26 mouse cellular contexts compared by ENCODE assay signal in the genomic region with DNA sequence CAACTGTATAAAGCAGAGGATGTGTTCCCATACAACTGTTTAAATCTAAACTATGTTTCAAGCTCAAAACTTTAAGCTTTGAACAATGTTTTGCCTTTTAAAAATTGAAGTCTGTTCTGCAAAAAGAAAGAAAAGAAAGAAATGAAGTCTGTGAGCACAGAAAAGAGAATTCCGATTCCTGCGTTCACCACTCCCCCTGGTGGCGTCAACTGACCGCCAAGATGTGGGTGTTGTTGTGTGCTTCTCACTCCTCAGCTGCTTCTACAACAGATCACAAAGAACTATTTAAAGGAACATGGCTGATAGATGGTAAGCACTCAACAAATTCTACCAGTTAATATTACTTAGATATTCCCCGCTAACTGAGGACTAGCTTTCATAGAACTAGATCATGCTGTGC. TPM values are rescaled to one million over a fixed set of nuclear protein-coding genes. Genes with fewer than 3 reads are reported as not detected.
DNase-seq lines count a peak whose midpoint lies in the region; ATAC-seq and TF ChIP-seq lines count a peak whose summit lies in the region.
"Had no signal": no experiment of that assay in that cellular context is flagged by ENCODE, and none has a peak within 500 bp of the region (broad histone marks: within the 10 kb centered on the region; RNA-seq: fewer than 3 reads in every experiment).

No protein-coding gene starts in this region.

- peak; percentile 18 for DNase-seq in CD4-positive, CD25-positive, alpha-beta regulatory T cell, adult 2 months (ENCODE audit: low read depth, low spot score)
- DNase-seq in layer of hippocampus, adult 2 months (ENCODE audit: low spot score in 2 of 2): no peak
- DNase-seq in layer of hippocampus, postnatal 36 days: no peak
- peak; percentile 56 for DNase-seq in ZHBTc4 (ENCODE audit: low read depth, low spot score)
- no peak for DNase-seq in Muller cell, postnatal 12 days (ENCODE audit: inconsistent ontology term)
- no peak for DNase-seq in thymus, postnatal 36 days
- DNase-seq: adrenal gland, adult 8-10 months; adrenal gland, postnatal 36 days; B cell, adult 2 months; cerebellum, adult 11 months; cerebellum, adult 8-10 months; cerebellum, postnatal 14 days; gastrocnemius, postnatal 10 days; heart, adult 18-20 months; heart, postnatal 14 days had no signal

- peak; percentile 57 for TF ChIP-seq CTCF in layer of hippocampus, adult 2 months (conservative IDR thresholded peaks at IDR 0.05)
- peak; percentile 56 for TF ChIP-seq CTCF in E14TG2a.4 (conservative IDR thresholded peaks at IDR 0.05; ENCODE audit: low read length)

- H3K9me3 ChIP-seq in E14TG2a.4 (ENCODE audit: low read length): peaks cover 10% of the 10 kb centered on the region

- no peaks in the 10 kb centered on the region for H3K27me3 ChIP-seq in E14TG2a.4 (ENCODE audit: insufficient read depth, low read length)
- H3K27me3 ChIP-seq: CH12.LX; embryonic facial prominence, embryonic 13.5 days; forebrain, embryonic 12.5 days; hindbrain, embryonic 15.5 days; Patski had no signal

- ATAC-seq in CD4-positive, CD25-positive, alpha-beta regulatory T cell, adult 4 months: no peak
- ATAC-seq: forebrain, embryonic 16.5 days; inflammation-experienced regulatory T-cells, adult 6 months; Patski had no signal

- no peak overlapping the region for H3K4me3 ChIP-seq in layer of hippocampus, adult 2 months
- peak overlapping the region; percentile 39; the same call in 1 of the 2 replicates for H3K4me3 ChIP-seq in E14TG2a.4 (replicated peaks; ENCODE audit: low read length)
- H3K4me3 ChIP-seq: embryonic facial prominence, embryonic 13.5 days; forebrain, embryonic 12.5 days; heart, embryonic 10.5 days; hindbrain, embryonic 15.5 days had no signal

- H3K27ac ChIP-seq in layer of hippocampus, adult 2 months: no peak overlapping the region
- H3K27ac ChIP-seq: embryonic facial prominence, embryonic 13.5 days; forebrain, embryonic 12.5 days; heart, embryonic 10.5 days; hindbrain, embryonic 10.5 days; hindbrain, embryonic 15.5 days had no signal

- H3K4me1 ChIP-seq in E14TG2a.4 (replicated peaks; ENCODE audit: low read depth, low read length): peaks cover 76% of the 10 kb centered on the region
- H3K4me1 ChIP-seq: embryonic facial prominence, embryonic 13.5 days; forebrain, embryonic 12.5 days; hindbrain, embryonic 10.5 days had no signal

- peaks cover 69% of the 10 kb centered on the region for H3K36me3 ChIP-seq in E14TG2a.4 (ENCODE audit: insufficient read depth, low read length)

RNA-seq across cellular contexts. Expression of a gene that starts 6.4 kb away (rescaled TPM):
- polyA plus RNA-seq in CD4-positive, CD25-positive, alpha-beta regulatory T cell, adult 4 months (2017; shearing (Covaris generic)): 10 to 100 TPM; 19.5 to 22.3 TPM
- 10 to 100 TPM; 48.9 to 52.0 TPM for total RNA-seq in layer of hippocampus, adult 2 months (2021)
- total RNA-seq in layer of hippocampus, postnatal 36 days (2021): 10 to 100 TPM; 53.8 to 54.8 TPM

RNA-seq across cellular contexts. Expression of a gene that starts 20.8 kb away (rescaled TPM):
- under 1 TPM in 1 of 2 experiments, not detected in 1; 0.90 TPM for polyA plus RNA-seq in CD4-positive, CD25-positive, alpha-beta regulatory T cell, adult 4 months (2017; shearing (Covaris generic))
- 1 to 10 TPM; 3.5 to 5.9 TPM for total RNA-seq in layer of hippocampus, adult 2 months (2021)
- 1 to 10 TPM; 3.7 to 5.0 TPM for total RNA-seq in layer of hippocampus, postnatal 36 days (2021)

RNA-seq across cellular contexts. Expression of a gene that starts 35.5 kb away (rescaled TPM):
- polyA plus RNA-seq in CD4-positive, CD25-positive, alpha-beta regulatory T cell, adult 4 months (2017; shearing (Covaris generic)): 10 to 100 TPM; 49.8 to 68.7 TPM
- 100 to 1,000 TPM; 213 to 224 TPM for total RNA-seq in layer of hippocampus, adult 2 months (2021)
- 100 to 1,000 TPM; 207 to 234 TPM for total RNA-seq in layer of hippocampus, postnatal 36 days (2021)

RNA-seq across cellular contexts. Expression of a gene that starts 41.4 kb away (rescaled TPM):
- 10 to 100 TPM; 13.2 to 20.3 TPM for polyA plus RNA-seq in CD4-positive, CD25-positive, alpha-beta regulatory T cell, adult 4 months (2017; shearing (Covaris generic))
- total RNA-seq in layer of hippocampus, adult 2 months (2021): 10 to 100 TPM; 30.1 to 37.5 TPM
- total RNA-seq in layer of hippocampus, postnatal 36 days (2021): 10 to 100 TPM; 31.8 to 35.0 TPM

Comparison
In these comparisons a context has a peak if more than half of its experiments do, and no peak if none do; other contexts are left out.
1. DNase-seq: peak in CD4-positive, CD25-positive, alpha-beta regulatory T cell, adult 2 months (single experiment) and ZHBTc4 (single experiment); none in layer of hippocampus, adult 2 months (0 of 2), layer of hippocampus, postnatal 36 days (0 of 2), Muller cell, postnatal 12 days (single experiment) and thymus, postnatal 36 days (0 of 2).